Mouse (Mus musculus): Measurements from ENCODE around the gene Eri3.

Eri3 gene

DNA sequence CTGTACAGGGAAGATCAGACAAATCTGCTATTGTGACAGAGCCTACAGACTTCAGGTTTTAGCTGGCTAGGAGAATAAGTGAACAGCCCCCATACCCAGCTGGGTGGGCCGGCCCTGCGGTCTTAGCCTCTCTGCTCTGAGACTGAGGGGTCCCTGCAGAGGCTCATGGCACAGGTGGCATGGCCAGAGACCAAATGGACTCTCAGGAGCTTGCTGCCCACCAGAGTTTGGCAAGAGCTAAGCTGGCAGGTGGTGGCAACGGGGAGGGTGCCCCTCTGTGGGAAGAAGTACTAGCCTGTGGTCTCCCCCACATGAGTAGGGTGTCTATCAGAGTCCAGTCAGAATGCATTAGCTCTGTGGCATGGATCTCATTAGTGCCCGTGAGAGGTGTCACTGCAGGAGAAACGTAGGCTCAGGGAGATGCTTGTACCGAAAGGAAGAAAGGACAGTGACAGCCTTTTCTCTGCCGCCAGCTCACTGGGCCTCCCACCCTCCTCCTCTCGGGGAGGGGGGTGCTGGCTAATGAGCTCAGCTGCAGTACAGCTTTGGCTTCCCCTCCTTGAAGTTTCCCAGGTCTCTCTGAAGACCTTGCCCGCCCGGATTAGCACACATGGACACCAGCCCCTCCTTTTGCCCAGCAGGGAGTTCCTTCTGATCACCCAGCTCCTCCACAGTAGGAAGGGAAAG, 104.0 kb downstream of the Eri3 start:
- in situ Hi-C loops (cut with MboI; ENCODE audit: unreplicated experiment in 2 of 2) = no loop called here

DNA sequence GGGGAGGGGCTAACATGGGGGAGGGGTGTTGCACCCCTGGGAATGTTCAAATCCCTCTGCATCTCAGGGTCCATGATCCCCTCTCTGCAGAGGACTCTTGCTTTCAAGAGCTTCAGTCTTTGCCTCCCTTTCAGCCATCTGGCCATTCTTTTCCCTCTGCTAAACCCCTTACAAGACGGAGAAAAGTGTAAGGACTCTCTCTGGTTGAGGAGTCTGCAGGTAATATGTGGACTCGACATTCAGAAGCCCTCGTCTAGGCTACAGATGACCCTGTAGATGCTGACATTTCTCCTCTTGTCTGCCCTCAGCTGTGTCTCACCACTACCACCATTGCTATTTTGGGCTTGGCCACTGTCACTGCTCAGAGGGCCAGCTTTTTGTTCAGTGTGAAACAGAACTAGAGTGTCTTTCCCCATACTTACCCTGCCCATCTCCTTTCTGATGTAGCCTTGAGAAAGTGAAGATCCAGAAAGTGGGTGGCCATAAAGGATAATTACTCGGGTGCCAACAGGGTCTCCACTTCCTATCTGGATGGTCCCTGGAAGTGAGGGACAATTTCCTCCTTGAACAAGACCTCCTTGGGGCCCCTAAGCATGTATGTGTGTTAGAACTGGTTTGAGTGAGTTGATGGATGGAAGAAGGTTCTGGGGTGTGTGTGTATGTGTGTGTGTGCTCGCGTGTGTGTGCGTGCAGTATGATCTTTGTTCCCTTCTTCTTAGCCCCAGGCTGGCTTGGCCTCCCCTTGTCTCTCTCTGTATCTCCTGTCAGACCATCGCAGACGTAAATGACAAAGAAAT, 104.7 kb downstream of the Eri3 start:
- in situ Hi-C loops (cut with MboI; ENCODE audit: unreplicated experiment in 2 of 2) = no loop called here

DNA sequence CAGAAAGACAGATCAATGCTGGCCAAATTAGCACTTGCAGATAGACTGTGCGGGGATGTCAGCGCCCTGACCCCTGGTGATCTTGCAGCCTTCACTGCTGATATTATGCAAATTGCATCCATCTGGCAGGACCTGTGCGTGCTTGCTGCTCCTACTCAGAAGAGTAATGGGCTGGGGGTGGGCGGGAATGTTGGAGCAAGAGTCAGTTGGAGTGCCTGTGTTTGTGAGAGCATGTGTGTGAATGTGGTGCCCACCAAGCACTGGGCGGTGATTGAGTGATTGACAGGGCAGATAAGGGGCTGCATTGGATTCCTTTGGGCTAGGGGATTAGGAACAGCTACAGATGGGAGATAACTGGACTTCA, 105.3 kb downstream of the Eri3 start:
- in situ Hi-C loops (cut with MboI; ENCODE audit: unreplicated experiment in 2 of 2) = no loop called here

DNA sequence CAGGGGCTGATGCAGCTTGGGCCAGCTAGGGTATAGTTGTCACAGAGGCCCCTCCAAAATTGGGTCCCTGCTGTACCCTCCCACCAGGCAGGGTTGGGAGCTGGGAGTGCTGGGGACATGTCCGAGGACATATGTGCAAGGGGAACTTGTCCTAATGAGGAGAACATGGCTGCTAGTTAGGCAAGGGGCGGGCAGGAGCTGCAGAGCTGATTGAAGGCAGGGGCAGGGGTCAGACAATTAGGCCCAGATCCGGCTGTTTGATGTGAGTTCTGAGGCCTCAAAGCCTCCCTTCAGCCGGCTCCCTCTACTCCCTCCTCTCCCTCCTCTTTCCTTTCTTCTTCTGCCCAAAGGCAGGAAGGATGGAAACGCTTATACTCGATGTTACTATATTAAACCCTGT, 106.8 kb downstream of the Eri3 start:
- in situ Hi-C loops (cut with MboI; ENCODE audit: unreplicated experiment in 2 of 2) = no loop called here

DNA sequence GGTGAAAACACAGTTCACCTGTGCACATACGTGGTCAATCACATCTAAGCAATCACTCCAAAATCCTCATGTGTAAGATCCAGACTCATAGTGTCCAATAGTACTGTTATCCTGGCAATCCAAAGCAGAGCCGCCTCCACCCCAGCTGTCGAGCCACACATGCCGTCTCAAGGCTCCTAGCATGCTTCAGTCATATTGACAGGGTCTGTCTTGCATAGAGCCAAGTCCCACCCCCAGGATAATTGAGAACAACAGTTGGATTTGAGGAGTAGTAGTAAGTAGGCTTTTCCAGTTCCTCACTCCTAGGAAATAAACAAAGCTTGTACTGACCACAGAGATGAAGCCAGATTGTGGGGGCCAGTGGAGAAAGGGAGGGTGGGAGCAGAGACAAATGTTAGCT, 107.5 kb downstream of the Eri3 start:
- in situ Hi-C loops (cut with MboI; ENCODE audit: unreplicated experiment in 2 of 2) = no loop called here

DNA sequence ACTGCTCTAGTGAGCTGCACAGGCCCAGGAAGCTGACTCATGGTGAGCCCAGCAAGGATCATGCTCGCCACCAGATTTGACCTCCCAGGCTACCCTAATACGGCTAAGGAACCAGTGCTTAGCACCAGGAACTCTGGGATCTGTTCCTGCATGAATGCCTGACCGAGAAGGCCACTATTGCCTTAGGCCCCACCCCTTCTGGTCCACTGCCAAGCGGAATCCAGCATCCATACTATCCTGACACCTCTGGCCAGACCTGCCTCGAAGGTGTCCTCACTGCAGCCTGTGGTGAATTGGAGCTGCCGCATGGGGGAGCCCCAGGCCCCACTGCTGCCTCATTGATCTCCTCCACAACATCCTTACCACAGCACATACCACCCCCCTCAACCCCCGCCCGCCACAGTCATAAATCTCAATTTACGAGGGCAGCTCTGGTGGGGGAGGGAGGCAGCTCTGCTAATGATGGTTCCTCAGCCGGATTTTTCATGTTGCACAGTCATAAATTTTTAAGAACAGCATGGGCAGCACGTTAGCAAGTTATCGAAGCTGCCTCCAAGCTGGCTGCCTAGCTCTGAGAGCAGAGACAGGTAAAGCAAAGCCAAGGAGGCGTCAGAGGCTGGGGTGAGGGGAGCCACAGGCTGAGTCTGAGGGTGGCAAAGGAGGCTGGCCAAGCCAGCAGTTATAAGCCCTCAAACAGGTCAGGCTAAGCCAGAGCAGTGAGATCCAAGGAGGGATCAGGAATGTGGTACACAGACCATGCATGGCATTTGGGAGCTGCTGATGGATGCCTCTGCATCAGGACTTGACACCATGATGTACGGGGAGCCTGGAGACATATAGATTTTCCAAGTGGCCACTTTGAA, 108.6 kb downstream of the Eri3 start:
- in situ Hi-C loops (cut with MboI; ENCODE audit: unreplicated experiment in 2 of 2) = no loop called here

DNA sequence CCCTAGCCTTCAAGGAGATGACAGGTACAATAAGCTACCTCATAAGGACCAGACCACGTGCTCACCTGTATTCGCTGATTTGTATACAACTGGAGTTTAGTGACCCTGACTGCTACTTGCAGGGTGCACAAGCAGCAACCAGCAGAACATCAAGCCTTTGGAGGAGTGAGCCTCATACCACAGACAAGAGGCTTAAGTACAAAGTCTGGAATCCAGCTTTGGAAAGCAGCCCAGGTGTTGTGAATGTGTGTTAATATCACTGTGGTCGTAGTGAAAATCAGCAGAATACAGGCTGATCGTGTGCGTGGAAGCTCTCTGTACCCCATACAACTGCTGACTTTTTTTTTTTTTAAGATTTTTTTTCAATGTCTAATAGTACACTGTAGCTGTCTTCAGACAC, 109.8 kb downstream of the Eri3 start:
- in situ Hi-C loops (cut with MboI; ENCODE audit: unreplicated experiment in 2 of 2) = no loop called here

DNA sequence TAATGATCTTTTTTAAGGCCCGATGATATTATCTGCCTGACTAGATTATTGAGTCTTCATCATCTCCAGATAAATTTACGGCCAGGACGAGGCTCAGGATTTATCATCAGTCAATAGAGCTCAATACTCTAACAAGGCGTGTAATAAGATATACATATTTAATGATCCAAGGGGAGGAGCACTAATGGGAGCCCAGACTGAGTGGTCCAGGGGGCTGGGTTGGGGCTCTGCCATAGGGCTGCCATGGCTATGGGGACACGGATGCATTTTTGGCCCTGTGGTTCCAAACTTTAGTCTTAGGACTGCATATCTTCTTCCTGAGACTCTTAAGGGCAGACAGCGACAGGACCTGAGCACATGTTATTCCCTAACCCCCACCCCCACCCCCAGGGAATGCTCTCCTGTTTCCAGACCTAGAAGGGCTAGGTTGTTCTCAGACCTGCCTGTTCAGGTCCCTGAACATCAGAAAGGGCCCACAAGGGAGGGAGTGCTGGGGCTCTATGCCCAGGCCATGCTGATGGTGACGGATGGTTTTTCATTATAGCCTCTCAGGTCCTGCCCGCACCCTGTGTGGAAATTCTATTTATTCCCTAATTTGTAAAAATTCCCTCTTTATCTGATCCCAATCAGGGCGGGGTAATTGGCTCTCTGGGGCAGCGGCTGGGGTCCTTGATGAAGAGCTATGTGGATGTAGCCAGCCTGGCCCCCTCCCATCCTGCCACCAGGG, 114.4 kb downstream of the Eri3 start:
- in situ Hi-C loops (cut with MboI; ENCODE audit: unreplicated experiment in 2 of 2) = no loop called here

DNA sequence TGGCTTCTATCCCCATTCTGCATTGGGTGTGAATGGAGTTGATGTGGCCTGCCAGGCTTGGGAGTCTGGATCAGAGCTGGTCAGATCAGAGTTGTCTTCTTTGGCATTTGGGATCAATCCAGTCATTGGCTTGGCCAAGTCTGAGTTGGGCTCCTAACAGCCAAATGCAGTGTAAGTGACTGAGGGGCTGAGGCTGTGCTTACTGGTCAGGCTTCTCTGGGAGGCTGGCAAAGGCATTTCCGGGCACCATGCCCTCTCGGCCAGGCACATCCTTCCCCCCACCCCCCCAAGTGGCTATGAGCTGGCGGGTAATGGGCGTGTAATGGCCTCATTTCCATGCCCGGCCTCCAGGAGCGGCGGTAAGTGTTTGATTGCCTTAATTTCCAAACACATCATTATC, 115.4 kb downstream of the Eri3 start:
- in situ Hi-C loops (cut with MboI; ENCODE audit: unreplicated experiment in 2 of 2) = no loop called here

DNA sequence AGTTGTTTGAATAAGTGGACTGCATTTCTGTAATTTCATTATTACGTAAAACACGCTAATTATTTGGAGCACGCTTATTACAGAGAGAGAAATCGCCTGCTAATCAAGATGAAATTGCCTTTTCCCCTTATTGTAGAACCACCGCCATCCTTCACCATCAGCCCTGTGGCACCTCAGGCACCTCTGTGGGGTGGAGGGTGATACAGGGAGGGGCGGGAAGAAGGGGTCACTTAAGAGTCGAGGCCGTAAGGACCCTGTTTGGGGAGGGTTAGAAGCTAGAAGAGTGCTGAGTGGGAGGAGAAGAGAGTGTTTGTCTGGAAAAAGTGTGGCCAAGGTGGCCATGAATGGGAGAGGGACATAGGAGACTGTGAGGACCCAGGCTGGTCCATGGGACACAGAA, 115.9 kb downstream of the Eri3 start:
- in situ Hi-C loops (cut with MboI; ENCODE audit: unreplicated experiment in 2 of 2) = no loop called here

DNA sequence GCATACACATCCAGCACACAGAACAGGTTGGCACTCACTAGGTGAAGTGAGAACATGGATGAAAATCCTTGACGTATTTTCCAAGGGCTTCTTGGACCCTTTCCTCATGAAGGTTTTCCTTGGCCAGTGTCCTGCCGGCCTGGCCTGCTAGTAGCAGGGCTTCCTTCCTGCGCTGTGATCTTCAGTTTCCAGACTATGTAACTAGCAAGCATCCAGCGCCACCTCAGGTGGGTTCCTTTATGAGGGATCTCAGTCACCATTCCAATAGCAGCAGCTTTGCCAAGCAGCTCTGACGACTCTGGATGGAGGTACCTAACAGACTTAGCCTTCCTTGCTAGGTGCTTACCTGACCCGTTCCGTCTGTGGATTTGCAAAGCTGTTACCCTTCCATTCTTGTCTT, 119.7 kb downstream of the Eri3 start:
- in situ Hi-C loops (cut with MboI; ENCODE audit: unreplicated experiment in 2 of 2) = loop anchor here (10.0 kb wide), 2 partner anchors 315 to 395 kb away; no protein-coding TSS in a partner anchor

DNA sequence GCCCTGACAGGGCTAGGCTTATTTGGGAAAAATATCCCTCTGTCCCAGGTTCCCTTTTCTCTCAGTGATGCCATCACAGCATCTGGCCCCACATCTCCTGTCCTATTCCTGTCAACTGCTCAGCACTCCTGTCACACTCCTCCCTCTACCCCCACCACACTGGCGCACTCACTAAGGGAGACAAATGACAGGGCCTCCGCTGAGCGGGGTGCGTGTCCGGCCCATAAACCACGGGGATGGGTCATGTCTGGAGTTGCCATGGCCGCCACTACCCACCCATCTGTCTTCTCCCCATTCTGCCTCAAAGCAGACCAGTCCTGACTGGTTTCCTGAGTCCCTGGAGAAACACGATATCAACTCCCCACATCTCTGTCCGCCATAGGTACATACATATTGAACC, 121.9 kb downstream of the Eri3 start:
- in situ Hi-C loops (cut with MboI; ENCODE audit: unreplicated experiment in 2 of 2) = loop anchor here (10.0 kb wide), 2 partner anchors 317 to 397 kb away; no protein-coding TSS in a partner anchor

DNA sequence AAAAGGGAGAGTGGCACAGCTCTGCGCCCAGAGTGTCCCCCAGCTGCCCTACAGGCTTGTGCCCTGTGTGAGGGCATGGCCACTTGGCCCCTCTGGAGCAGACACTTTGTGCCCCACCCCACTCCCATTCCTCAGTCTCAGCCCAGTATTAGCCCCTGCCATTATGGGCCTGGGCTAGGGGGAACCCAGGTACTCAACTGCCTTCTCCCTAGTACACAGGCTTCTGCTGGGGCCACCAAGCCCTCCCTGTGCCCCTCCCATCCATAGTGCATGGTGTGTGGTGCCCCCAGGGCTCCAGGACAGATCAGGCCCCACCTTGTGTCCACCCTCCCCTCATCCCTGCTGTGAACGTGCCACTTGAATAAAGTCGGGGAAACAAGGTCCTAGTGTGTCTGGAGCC, 123.7 kb downstream of the Eri3 start:
- in situ Hi-C loops (cut with MboI; ENCODE audit: unreplicated experiment in 2 of 2) = loop anchor here (10.0 kb wide), 2 partner anchors 319 to 399 kb away; no protein-coding TSS in a partner anchor

DNA sequence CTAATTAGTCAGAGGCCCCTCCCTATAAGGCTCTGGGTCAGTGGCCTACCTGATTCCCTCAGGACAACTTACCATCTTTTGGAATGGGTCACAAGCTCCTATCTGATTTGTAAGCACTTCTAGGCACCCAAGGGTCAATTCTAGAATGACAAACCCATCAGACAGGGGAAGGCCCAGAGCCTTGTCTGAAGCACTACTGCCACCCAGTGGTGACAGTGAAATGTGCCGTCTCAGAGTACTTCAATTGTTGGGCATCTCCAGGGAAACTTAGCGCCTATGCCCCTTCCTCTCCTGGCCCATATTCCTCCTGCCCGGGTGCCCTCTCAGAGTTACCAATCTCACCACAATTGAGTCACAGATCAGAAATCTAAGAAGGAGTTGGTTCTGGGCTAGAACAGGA, 126.7 kb downstream of the Eri3 start:
- in situ Hi-C loops (cut with MboI; ENCODE audit: unreplicated experiment in 2 of 2) = loop anchor here (10.0 kb wide), 2 partner anchors 322 to 402 kb away; no protein-coding TSS in a partner anchor

DNA sequence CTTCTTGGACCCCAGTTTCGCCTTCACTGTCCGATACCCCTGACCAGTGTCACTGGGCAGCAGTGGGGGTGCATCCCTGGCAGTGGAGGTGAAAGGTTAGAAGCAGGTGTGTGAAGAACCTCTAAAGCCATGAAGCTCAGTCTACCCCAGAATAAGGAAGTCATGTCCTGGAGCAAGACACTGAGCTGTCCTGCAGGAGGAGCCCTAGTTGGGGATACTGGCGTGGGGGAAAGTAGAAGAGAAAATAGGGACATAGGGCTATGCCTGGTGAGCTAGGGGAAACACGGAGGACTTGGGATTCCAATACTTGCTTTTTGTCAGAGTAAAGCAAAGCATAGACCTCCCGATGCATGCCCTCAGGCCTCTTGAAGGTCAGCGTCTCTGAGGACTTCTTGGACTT, 130.8 kb downstream of the Eri3 start:
- in situ Hi-C loops (cut with MboI; ENCODE audit: unreplicated experiment in 2 of 2) = no loop called here

DNA sequence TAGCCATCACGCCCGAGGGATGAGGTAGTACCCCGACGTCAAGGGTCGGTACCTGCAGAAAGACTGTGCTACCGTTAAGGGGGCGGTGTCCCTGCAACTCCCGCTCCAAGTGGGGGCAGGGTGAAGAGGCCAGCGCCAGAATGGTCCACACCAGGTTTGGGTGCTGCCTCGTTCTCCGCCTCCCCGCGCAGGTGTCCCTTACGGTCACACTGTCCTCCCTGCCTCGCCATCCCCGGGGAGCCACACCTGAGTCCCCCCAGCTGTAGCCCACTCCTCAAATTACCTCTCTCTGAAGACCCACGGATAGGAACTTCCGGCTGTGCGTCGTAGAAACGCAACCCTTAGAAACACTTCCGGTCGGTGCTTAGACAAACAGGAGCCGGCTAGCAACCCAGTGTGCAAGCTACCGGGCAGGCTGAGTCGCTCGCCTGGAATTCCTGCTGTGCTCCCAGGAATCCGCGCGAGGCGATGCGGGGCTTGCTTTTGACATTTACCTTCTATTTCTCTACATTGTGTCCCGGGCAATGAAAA, 131.8 kb downstream of the Eri3 start, which contains the start of gene Dmap1:
Gene Dmap1 (minus strand): TSS at position 343 of the 531 bp plus-strand sequence.
- in situ Hi-C loops (cut with MboI; ENCODE audit: unreplicated experiment in 2 of 2) = no loop called here

DNA sequence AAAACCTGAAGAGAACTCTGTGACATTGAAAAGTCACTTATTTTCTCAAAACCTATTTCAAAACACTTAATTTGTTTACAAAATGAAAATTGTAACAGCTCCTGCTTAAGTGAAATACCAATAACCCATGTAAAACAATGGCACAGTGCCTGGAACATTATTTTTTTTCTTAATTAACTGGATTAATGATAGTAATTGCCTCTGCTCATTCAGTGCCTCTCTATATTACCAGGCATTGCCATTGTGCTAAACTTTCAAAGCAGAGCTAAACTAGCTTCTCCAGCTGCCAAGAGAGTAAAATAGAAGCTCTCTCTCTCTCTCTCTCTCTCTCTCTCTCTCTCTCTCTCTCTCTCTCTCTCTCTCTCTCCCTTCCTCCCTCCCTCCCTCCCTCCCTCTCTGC, 132.3 kb downstream of the Eri3 start:
- in situ Hi-C loops (cut with MboI; ENCODE audit: unreplicated experiment in 2 of 2) = no loop called here

DNA sequence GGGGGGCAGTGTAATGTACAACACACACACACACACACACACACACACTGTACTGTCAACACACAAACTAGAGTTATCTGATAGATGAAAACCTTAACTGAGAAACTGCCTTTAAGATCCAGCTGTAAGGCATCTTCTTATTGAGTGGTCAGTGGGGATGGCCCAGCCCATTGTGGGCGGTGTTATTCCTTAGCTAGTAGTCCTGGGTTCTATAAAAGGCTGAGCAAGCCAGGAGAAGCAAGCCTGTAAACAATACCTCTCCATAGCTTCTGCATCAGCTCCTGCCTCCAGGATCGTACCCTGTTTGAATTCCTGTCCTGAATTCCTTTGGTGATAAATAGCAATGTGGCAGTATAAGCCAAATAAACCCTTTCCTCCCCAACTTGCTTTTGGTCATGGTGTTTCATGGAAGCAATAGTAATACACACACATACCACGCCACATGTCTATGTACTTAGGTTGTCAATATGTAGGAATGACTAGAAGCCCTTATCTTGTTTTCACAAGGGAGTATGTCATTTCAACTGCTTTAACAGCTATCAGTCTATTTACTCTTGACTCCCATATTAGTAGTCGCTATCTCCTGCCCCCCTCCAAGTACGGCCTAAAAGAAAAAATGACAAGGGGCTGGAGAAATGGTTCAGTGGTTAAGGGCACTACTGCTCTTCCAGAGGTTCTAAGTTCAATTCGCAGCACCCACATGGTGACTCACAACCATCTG, 133.0 kb downstream of the Eri3 start:
- in situ Hi-C loops (cut with MboI; ENCODE audit: unreplicated experiment in 2 of 2) = no loop called here

DNA sequence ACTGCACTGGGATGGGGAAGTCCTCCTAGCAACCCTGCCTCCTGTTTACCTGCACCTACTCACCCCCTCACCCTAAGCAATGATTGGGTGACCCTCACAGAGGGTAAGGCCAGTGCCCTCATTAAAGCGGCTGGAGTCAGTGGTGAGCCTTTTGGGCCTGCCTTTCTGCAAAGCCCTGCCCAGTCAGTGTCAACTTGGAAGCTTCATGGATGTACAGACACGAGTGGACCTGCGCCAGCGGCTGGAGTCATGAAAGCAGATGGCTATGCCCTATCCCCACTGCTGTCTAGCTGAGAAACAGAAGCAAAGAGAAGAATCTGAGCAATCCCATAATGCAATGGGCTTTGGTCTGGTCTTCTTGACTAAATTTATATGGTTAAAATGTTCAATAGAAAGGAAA, 136.2 kb downstream of the Eri3 start:
- in situ Hi-C loops (cut with MboI; ENCODE audit: unreplicated experiment in 2 of 2) = no loop called here

Data from v-Abl transformed pro-B cells (cell line).